Mouse (Mus musculus) ES-E14 (cell line): ENCODE measurements at regions not wholly inside any gene's neighbourhood (a gene's known extent, or its start where the extent isn't known, plus 50 kb on each side); places are given as distances from the start of the nearest gene placed in this dataset.

Experiments used
- HCFC1 ChIP-seq: IDR thresholded peaks from 2 replicates; pipeline ENCODE4 v1.6.1; 2012; ENCODE audit warnings: low read length, inconsistent platforms, borderline replicate concordance; ENCODE audit not compliant: insufficient read depth
- ZC3H11A ChIP-seq: IDR thresholded peaks from 2 replicates; pipeline ENCODE4 v1.6.1; 2012; ENCODE audit warnings: low read depth, mild to moderate bottlenecking, inconsistent platforms, low read length, borderline replicate concordance
- ZNF384 ChIP-seq: IDR thresholded peaks from 2 replicates; pipeline ENCODE4 v1.6.1; 2012; ENCODE audit warnings: low read depth, low read length, inconsistent platforms

DNA sequence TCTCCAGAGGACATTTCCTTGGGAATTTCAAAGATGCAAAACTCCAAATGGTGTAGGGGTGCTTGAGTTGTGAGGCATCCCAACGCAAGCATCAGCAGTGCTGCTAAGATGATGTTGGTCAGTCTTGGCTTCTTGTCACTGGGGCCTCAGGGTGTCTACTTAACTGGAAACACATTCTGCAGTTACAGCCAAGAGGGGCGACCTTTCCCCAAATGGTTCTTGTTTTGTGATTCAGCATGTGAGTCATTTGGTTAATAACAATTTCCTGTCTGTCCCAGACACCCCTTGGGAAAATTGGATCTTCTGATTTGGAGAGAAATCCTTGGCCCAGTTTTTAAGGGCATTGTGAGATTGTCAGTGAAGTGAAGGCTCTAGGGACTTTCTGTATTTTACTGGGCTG lies 1131.3 kb downstream of the Slc22a22 start:
- TF ChIP-seq ZNF384 (no peak), HCFC1 (no peak), ZC3H11A (no peak)
